ENCODE assay signal across 24 mouse cellular contexts in the genomic region with DNA sequence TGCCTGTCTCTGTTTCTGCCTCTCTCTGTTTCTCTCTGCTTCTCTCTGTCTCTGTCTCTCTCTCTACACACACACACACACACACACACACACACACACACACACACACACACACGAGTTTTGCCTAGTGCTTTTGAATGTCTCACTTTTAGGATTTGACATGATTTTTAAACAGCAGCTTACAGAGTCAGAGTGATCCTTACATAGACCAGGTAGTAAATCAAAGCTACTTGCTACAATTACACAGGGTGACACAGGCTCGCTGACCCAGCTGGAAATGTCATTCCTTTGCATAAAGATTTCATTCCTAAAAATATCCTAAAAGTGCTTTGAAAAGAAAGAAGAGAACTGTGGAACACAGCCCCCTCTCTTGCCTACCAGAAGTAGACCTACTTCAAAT.
DNase-seq lines count a peak whose midpoint lies in the region; ATAC-seq lines count a peak whose summit lies in the region.
"Had no signal": no experiment of that assay in that cellular context is flagged by ENCODE, and none has a peak within 500 bp of the region (broad histone marks: within the 10 kb centered on the region; RNA-seq: fewer than 3 reads in every experiment).

No protein-coding gene starts in this region.

- no peak overlapping the region for H3K4me3 ChIP-seq in kidney, embryonic 14.5 days (ENCODE audit: low read length)
- no peak overlapping the region for H3K4me3 ChIP-seq in kidney, embryonic 16.5 days (ENCODE audit: low read length)
- H3K4me3 ChIP-seq in midbrain, embryonic 11.5 days (ENCODE audit: low read depth, low read length) = no peak overlapping the region
- no peak overlapping the region for H3K4me3 ChIP-seq in midbrain, embryonic 13.5 days (replicated peaks)
- H3K4me3 ChIP-seq: embryonic facial prominence, embryonic 10.5 days; embryonic facial prominence, embryonic 12.5 days; forebrain, embryonic 13.5 days; forebrain, embryonic 15.5 days had no signal

- H3K4me2 ChIP-seq in kidney, embryonic 14.5 days (replicated peaks; ENCODE audit: low read depth, low read length) = no peak overlapping the region
- no peak overlapping the region for H3K4me2 ChIP-seq in kidney, embryonic 16.5 days (replicated peaks; ENCODE audit: low read depth, low read length)
- H3K4me2 ChIP-seq in midbrain, embryonic 11.5 days = no peak overlapping the region
- H3K4me2 ChIP-seq in midbrain, embryonic 13.5 days (replicated peaks) = no peak overlapping the region
- H3K4me2 ChIP-seq: embryonic facial prominence, embryonic 12.5 days; forebrain, embryonic 13.5 days; forebrain, embryonic 15.5 days had no signal

- no peaks in the 10 kb centered on the region for H3K27me3 ChIP-seq in kidney, embryonic 14.5 days (ENCODE audit: control insufficient read depth, insufficient read depth, low read length)
- H3K27me3 ChIP-seq in kidney, embryonic 16.5 days (ENCODE audit: insufficient read depth, low read length) = no peaks in the 10 kb centered on the region
- no peaks in the 10 kb centered on the region for H3K27me3 ChIP-seq in midbrain, embryonic 11.5 days (ENCODE audit: control insufficient read depth, insufficient read depth, low read length)
- H3K27me3 ChIP-seq in midbrain, embryonic 13.5 days = no peaks in the 10 kb centered on the region
- H3K27me3 ChIP-seq: CH12.LX; embryonic facial prominence, embryonic 12.5 days; forebrain, embryonic 13.5 days; forebrain, embryonic 15.5 days; Patski had no signal

- H3K9me3 ChIP-seq in kidney, embryonic 14.5 days (ENCODE audit: control insufficient read depth, low read length) = no peaks in the 10 kb centered on the region
- no peaks in the 10 kb centered on the region for H3K9me3 ChIP-seq in kidney, embryonic 16.5 days (ENCODE audit: low read length)
- no peaks in the 10 kb centered on the region for H3K9me3 ChIP-seq in midbrain, embryonic 11.5 days (ENCODE audit: control insufficient read depth, low read length)
- no peaks in the 10 kb centered on the region for H3K9me3 ChIP-seq in midbrain, embryonic 13.5 days
- H3K9me3 ChIP-seq: embryonic facial prominence, embryonic 10.5 days; embryonic facial prominence, embryonic 12.5 days; forebrain, embryonic 13.5 days; forebrain, embryonic 15.5 days had no signal

- H3K36me3 ChIP-seq in kidney, embryonic 14.5 days (ENCODE audit: control insufficient read depth, insufficient read depth, low read length) = no peaks in the 10 kb centered on the region
- H3K36me3 ChIP-seq in kidney, embryonic 16.5 days (ENCODE audit: insufficient read depth, low read length) = no peaks in the 10 kb centered on the region
- H3K36me3 ChIP-seq in midbrain, embryonic 11.5 days (ENCODE audit: control insufficient read depth, insufficient read depth, low read length) = no peaks in the 10 kb centered on the region
- no peaks in the 10 kb centered on the region for H3K36me3 ChIP-seq in midbrain, embryonic 13.5 days
- H3K36me3 ChIP-seq: embryonic facial prominence, embryonic 10.5 days; embryonic facial prominence, embryonic 12.5 days; forebrain, embryonic 15.5 days; G1E had no signal

- WGBS in kidney, embryonic 14.5 days = 5% methylated on average over 2 of the region's 2 CpGs
- 5% methylated on average over 2 of the region's 2 CpGs for WGBS in kidney, embryonic 16.5 days
- 54% methylated on average over 2 of the region's 2 CpGs for WGBS in midbrain, embryonic 11.5 days
- 46% methylated on average over 2 of the region's 2 CpGs for WGBS in midbrain, embryonic 13.5 days

- H3K9ac ChIP-seq in kidney, embryonic 14.5 days (ENCODE audit: low read depth, low read length) = no peak overlapping the region
- H3K9ac ChIP-seq in kidney, embryonic 16.5 days (replicated peaks; ENCODE audit: low read length) = no peak overlapping the region
- no peak overlapping the region for H3K9ac ChIP-seq in midbrain, embryonic 11.5 days (ENCODE audit: low read length)
- H3K9ac ChIP-seq in midbrain, embryonic 13.5 days (replicated peaks) = no peak overlapping the region
- H3K9ac ChIP-seq: embryonic facial prominence, embryonic 12.5 days; forebrain, embryonic 13.5 days; forebrain, embryonic 15.5 days had no signal

- H3K27ac ChIP-seq in kidney, embryonic 14.5 days (ENCODE audit: low read depth, low read length) = no peak overlapping the region
- H3K27ac ChIP-seq in kidney, embryonic 16.5 days (ENCODE audit: low read length) = no peak overlapping the region
- no peak overlapping the region for H3K27ac ChIP-seq in midbrain, embryonic 11.5 days (ENCODE audit: low read depth, low read length)
- H3K27ac ChIP-seq in midbrain, embryonic 13.5 days = no peak overlapping the region
- H3K27ac ChIP-seq: embryonic facial prominence, embryonic 10.5 days; embryonic facial prominence, embryonic 12.5 days; forebrain, embryonic 13.5 days; forebrain, embryonic 15.5 days had no signal

- H3K4me1 ChIP-seq in kidney, embryonic 14.5 days (ENCODE audit: control insufficient read depth, insufficient read depth, low read length) = peaks cover 11% of the 10 kb centered on the region; the same call in 1 of the 2 replicates
- H3K4me1 ChIP-seq in kidney, embryonic 16.5 days (ENCODE audit: insufficient read depth, low read length) = peaks cover 22% of the 10 kb centered on the region
- no peaks in the 10 kb centered on the region for H3K4me1 ChIP-seq in midbrain, embryonic 11.5 days (ENCODE audit: control insufficient read depth, insufficient read depth, low read length)
- H3K4me1 ChIP-seq in midbrain, embryonic 13.5 days (replicated peaks) = no peaks in the 10 kb centered on the region
- H3K4me1 ChIP-seq: embryonic facial prominence, embryonic 12.5 days; forebrain, embryonic 13.5 days; forebrain, embryonic 15.5 days had no signal

- DNase-seq in kidney, postnatal 10 days = no peak
- no peak for DNase-seq in kidney, postnatal 25 days
- DNase-seq in midbrain, embryonic 11.5 days (ENCODE audit: low spot score, missing footprints) = peak; percentile 61
- DNase-seq: adrenal gland, adult 8-10 months; adrenal gland, postnatal 14 days; adrenal gland, postnatal 36 days; B cell, adult 2 months; cerebellum, adult 11-12 months; cerebellum, adult 2 months; cerebellum, adult 9-10 months; cerebellum, postnatal 10 days; cerebellum, postnatal 25 days had no signal

- ATAC-seq in kidney, embryonic 14.5 days (ENCODE audit: low FRiP score, low TSS enrichment) = peak; percentile 58; the same call in 1 of the 2 replicates
- peak; percentile 80; the same call in 1 of the 2 replicates for ATAC-seq in kidney, embryonic 16.5 days (ENCODE audit: low FRiP score, low TSS enrichment)
- ATAC-seq in midbrain, embryonic 11.5 days (ENCODE audit: low FRiP score) = no peak
- no peak for ATAC-seq in midbrain, embryonic 13.5 days
- ATAC-seq: activated CD4-positive, CD25-positive, alpha-beta regulatory T cell, adult 4 months; CD4-positive, CD25-positive, alpha-beta regulatory T cell, adult 4 months; forebrain, embryonic 13.5 days; forebrain, embryonic 15.5 days; Patski had no signal

Comparison
In these comparisons a context has a peak if more than half of its experiments do, and no peak if none do; other contexts are left out.
1. ATAC-seq: peak in kidney, embryonic 14.5 days (single experiment) and kidney, embryonic 16.5 days (single experiment); none in midbrain, embryonic 11.5 days (single experiment) and midbrain, embryonic 13.5 days (single experiment).